Mouse (Mus musculus) heart, embryonic 14.5 days (tissue): ENCODE data around the gene Mpnd. TPM values are rescaled to one million over a fixed set of nuclear protein-coding genes. Genes with fewer than 3 reads are reported as not detected.

Experiments
- ATAC-seq: fragments of 200-750 bp; cut with Nextera tagmentation; 2 replicates; pipeline ENCODE4 v1.8.0; 2017; ENCODE audit warnings: low read depth, moderate TSS enrichment; ENCODE audit not compliant: insufficient number of reproducible peaks, insufficient read depth, low FRiP score
- H3K27ac ChIP-seq, 2 experiments: fragments of 200-500 bp in 1 of 2; fragments of 300-500 bp in 1 of 2; sonication (generic) in 1 of 2; replicated peaks in 1 of 2; 2 replicates each; pipeline ENCODE4 v1.5.1; 2012 to 2014; ENCODE audit warnings: low read depth in 2 of 2, low read length in 2 of 2, control low read depth in 1 of 2, mild to moderate bottlenecking in 1 of 2, mixed read lengths in 1 of 2; ENCODE audit not compliant: control insufficient read depth in 1 of 2, insufficient read depth in 1 of 2
- H3K27me3 ChIP-seq: fragments of 300-500 bp; sonication (generic); 2 replicates; pipeline ENCODE4 v1.6.1; 2014; ENCODE audit warnings: mild to moderate bottlenecking, low read length, control low read depth; ENCODE audit not compliant: control insufficient read depth, insufficient read depth
- H3K36me3 ChIP-seq: fragments of 300-500 bp; sonication (generic); 2 replicates; pipeline ENCODE4 v1.6.1; 2014; ENCODE audit warnings: mild to moderate bottlenecking, control low read depth, low read length, mixed read lengths; ENCODE audit not compliant: control insufficient read depth, insufficient read depth
- H3K4me1 ChIP-seq, 2 experiments: fragments of 200-500 bp in 1 of 2; fragments of 300-500 bp in 1 of 2; sonication (generic) in 1 of 2; 2 replicates each; pipeline ENCODE4 v1.6.1; 2012 to 2014; ENCODE audit warnings: low read length in 2 of 2, control low read depth in 1 of 2, mixed read lengths in 1 of 2; ENCODE audit not compliant: control insufficient read depth in 2 of 2, insufficient read depth in 2 of 2
- H3K4me2 ChIP-seq: fragments of 300-500 bp; sonication (generic); 2 replicates; pipeline ENCODE4 v1.6.1; 2014; ENCODE audit warnings: mild to moderate bottlenecking, low read length
- H3K4me3 ChIP-seq, 2 experiments: fragments of 200-500 bp in 1 of 2; fragments of 300-500 bp in 1 of 2; sonication (generic) in 1 of 2; 2 replicates each; pipeline ENCODE4 v1.5.1; 2012 to 2014; ENCODE audit warnings: low read length in 2 of 2, mild to moderate bottlenecking in 2 of 2, control low read depth in 1 of 2, low read depth in 1 of 2, moderate library complexity in 1 of 2; ENCODE audit not compliant: control insufficient read depth in 1 of 2, insufficient read depth in 1 of 2
- H3K9ac ChIP-seq: fragments of 300-500 bp; sonication (generic); 2 replicates; pipeline ENCODE4 v1.6.1; 2014; ENCODE audit warnings: mild to moderate bottlenecking, low read length
- H3K9me3 ChIP-seq: fragments of 300-500 bp; sonication (generic); 2 replicates; pipeline ENCODE4 v1.6.1; 2016; ENCODE audit warnings: low read length, control low read depth; ENCODE audit not compliant: control insufficient read depth
- WGBS: fragments of 180-500 bp; shearing (Covaris S2); extraction: QIAGEN DNeasy Blood & Tissue Kit; methylation state at CpG from one replicate; pipeline ENCODE4 v1.1.7; 2014; 5-methylcytosine and 5-hydroxymethylcytosine counted together
- polyA plus RNA-seq: library from polyadenylated mRNA; unstranded; fragments of >200 nt; fragmentation: Nextera tagmentation; extraction: Ambion mirVana; gene quantifications from 2 replicates; pipeline ENCODE4 v1.2.1, GENCODE M21; 2014

The Mpnd gene
- polyA plus RNA-seq, 1 experiment from 2014 or later: 84.4 TPM

- H3K9me3 ChIP-seq: no peaks in the 10 kb centered on the region
- peaks cover 13% of the 10 kb centered on the region for H3K27me3 ChIP-seq
- H3K27ac ChIP-seq: no peak overlapping the region
- H3K4me3 ChIP-seq: no peak overlapping the region
- H3K36me3 ChIP-seq: peaks cover 34% of the 10 kb centered on the region
- no peak overlapping the region for H3K9ac ChIP-seq
- no peak overlapping the region for H3K4me2 ChIP-seq
- peaks cover 12 to 32% of the 10 kb centered on the region in 2 experiments; a peak in 3 of 4 replicates for H3K4me1 ChIP-seq
- WGBS: 24% methylated on average over 7 of the region's 7 CpGs
- ATAC-seq: no peak
Observed at GRCm38 (mm10) chr17:55968210-55968609, 37.3 kb upstream of the Mpnd start.

DNA sequence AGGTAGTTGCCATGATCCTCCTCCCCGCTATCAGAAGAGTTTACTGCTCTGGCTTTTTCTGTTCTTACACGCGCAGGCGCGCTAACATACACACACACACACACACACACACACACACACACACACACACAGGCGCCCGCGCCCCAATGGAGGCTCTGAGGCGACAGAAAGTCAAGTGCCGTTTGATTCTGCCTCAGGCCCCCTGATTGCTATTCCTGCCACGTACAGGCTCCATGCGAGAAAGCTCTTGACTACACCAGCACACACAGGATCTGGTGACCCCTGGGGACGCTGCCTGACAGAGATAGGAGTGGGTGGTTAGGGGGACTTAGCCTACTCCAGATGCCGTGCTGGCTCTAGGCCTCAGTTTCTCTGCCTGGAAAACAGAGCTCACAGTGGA lies 36.0 kb upstream of the Mpnd start:
- H3K4me1 ChIP-seq: peaks cover 12 to 32% of the 10 kb centered on the region in 2 experiments; a peak in 3 of 4 replicates
- no peak overlapping the region for H3K9ac ChIP-seq
- H3K4me3 ChIP-seq: no peak overlapping the region
- no peak for ATAC-seq
- no peaks in the 10 kb centered on the region for H3K9me3 ChIP-seq
- no peak overlapping the region for H3K27ac ChIP-seq
- peaks cover 13% of the 10 kb centered on the region for H3K27me3 ChIP-seq
- H3K4me2 ChIP-seq: peak overlapping the region; percentile 90; the same call in 1 of the 2 replicates
- H3K36me3 ChIP-seq: peaks cover 27% of the 10 kb centered on the region
- 42% methylated on average over 14 of the region's 14 CpGs for WGBS

DNA sequence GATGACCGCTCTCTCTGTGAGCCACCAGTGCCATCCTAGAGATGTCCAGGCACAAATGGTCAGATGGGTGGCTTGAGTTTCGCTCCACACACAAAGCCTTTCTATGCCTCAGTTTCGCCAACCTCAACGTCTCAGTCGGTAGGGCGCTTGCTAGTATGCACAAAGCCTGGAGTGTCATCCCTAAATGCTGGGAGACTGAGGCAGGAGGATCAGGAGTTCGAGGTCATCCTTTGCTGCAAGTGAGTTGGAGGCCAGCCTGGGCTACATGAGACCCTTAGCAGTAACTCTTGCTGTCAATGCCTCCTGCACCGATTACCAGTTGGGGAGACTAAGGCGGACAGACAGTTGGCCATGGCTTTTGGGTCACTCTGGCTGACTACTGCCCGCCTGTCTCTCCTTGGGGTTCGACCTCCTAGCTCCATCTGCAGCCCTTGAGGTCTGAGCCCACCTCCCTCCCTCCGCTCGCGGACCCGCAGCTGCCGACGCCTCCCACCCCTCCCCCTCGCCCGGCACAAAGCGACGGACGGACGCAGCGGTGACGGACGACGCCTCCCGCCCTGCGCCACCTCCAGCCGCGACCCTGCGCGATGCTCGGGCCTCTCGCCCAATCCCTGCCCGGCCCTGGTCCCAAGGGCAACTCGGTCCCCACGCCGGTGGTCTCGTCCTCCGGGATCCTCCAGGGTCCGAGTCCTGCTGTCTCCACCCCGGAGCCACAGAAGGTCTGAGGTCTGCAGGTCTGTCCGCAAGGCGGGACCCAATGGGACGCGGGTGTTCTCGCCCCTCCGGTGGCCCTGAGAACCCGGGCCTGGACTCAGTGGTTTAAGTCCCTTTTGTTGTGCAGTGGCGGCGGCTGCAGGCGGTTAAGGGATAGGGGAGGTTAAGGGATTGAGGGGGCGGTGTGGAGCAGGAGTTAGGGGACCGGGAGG lies 35.3 kb upstream of the Mpnd start, which contains the start of gene Shd:
Shd (plus strand) TSS at position 502 of the 926 bp plus-strand sequence.
- Histone ChIP-seq H3K4me1 (peaks cover 12 to 32% of the 10 kb centered on the region in 2 experiments; a peak in 3 of 4 replicates), H3K27me3 (peaks cover 13% of the 10 kb centered on the region), H3K27ac (no peak within 1 kb of the TSS), H3K4me2 (peak within 1 kb of the TSS; percentile 90), H3K36me3 (peaks cover 21% of the 10 kb centered on the region), H3K4me3 (peak within 1 kb of the TSS; percentile 56 to 57), H3K9me3 (no peaks in the 10 kb centered on the region), H3K9ac (peak within 1 kb of the TSS; percentile 71)
- ATAC-seq: no peak; the same call in 1 of the 2 replicates
- 7% methylated on average over 53 of the region's 55 CpGs for WGBS

GRCm38 (mm10) chr17:55971453-55971852 lies 34.1 kb upstream of the Mpnd start:
- H3K27me3 ChIP-seq: peaks cover 13% of the 10 kb centered on the region
- H3K36me3 ChIP-seq: peaks cover 11% of the 10 kb centered on the region
- H3K9ac ChIP-seq: no peak overlapping the region
- H3K27ac ChIP-seq: no peak overlapping the region
- ATAC-seq: no peak
- no peaks in the 10 kb centered on the region for H3K9me3 ChIP-seq
- 32% methylated on average over 22 of the region's 22 CpGs for WGBS
- H3K4me3 ChIP-seq: 0 out of 4 replicates have a peak overlapping the region, but pooled peaks of 1 of the 2 experiments have one; percentile 57
- peaks cover 12 to 32% of the 10 kb centered on the region in 2 experiments; a peak in 3 of 4 replicates for H3K4me1 ChIP-seq
- peak overlapping the region; percentile 90; the same call in 1 of the 2 replicates for H3K4me2 ChIP-seq

DNA sequence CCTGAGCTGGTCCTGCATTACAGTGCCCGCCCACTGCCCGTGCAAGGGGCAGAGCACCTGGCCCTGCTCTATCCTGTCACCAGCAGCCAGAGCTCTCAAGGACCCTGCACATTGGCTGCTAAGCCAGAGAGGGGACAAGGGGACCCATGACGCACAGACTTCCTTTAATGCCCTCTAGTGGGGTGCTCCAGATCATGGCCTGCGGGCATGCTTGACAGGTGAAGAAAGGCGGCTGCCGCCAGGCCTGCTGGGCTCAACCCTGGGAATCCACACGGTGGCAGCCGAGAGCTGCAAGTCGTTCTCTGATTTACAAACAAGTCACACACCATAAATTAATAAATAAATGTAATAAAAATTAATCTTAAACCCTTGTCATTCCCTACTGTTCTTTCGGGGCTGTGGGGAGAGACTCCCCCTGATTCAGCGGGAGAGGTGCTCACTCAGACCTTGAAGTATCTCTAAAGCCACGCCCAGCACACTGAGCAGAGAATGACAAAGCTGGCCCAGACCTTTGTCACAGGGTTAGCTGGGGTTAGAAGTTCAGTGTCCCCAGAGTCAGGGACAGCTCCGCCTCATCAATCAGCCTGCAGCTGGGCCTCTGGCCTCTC lies 29.2 kb upstream of the Mpnd start:
- Histone ChIP-seq H3K9me3 (no peaks in the 10 kb centered on the region), H3K27ac (no peak overlapping the region), H3K27me3 (peaks cover 6% of the 10 kb centered on the region), H3K4me1 (peaks cover 0 to under 1% of the 10 kb centered on the region in 2 experiments; a peak in 3 of 4 replicates), H3K4me2 (no peak overlapping the region), H3K36me3 (no peaks in the 10 kb centered on the region), H3K9ac (no peak overlapping the region), H3K4me3 (no peak overlapping the region)
- WGBS: 15% methylated on average over 13 of the region's 13 CpGs
- ATAC-seq: no peak; the same call in 1 of the 2 replicates

- H3K36me3 ChIP-seq: no peaks in the 10 kb centered on the region
- WGBS: 61% methylated on average over 3 of the region's 3 CpGs
- no peaks in the 10 kb centered on the region; a peak in 2 of 4 replicates for H3K4me1 ChIP-seq
- no peak overlapping the region for H3K9ac ChIP-seq
- H3K27ac ChIP-seq: no peak overlapping the region
- ATAC-seq: no peak
- no peak overlapping the region for H3K4me2 ChIP-seq
- no peak overlapping the region for H3K4me3 ChIP-seq
- H3K27me3 ChIP-seq: no peaks in the 10 kb centered on the region
- no peaks in the 10 kb centered on the region for H3K9me3 ChIP-seq
Observed at GRCm38 (mm10) chr17:55977301-55977700, 28.2 kb upstream of the Mpnd start.
